Mouse (Mus musculus): ENCODE results near the gene Uvrag. TPM values are rescaled to one million over a fixed set of nuclear protein-coding genes. Genes with fewer than 3 reads are reported as not detected.

Uvrag gene
- polyA plus RNA-seq, 1 experiment from 2014 or later = 25.1 TPM

DNA sequence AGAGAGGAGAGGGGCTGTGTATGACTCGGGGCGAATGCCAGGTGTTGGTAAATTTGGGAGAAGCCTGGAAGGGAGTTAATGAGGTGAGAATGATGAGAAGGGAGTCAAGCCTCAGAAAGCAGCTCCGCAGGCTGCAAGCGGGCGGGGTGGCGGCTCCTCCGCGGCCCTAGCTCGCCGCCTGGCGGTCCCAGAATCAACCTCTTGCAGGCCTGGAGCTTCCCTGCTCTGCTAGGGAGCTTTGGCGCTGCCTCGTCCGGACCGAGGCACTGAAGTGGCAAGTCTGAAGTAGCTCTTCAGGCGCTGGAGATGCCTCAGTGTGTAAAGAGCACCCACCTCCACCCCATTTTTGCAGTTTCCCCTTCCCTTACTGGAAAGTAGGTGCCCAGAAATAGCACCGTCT lies 303.0 kb downstream of the Uvrag start:
- no peaks in the 10 kb centered on the region for H3K9me3 ChIP-seq (ENCODE audit: low read depth, low read length)
- peak; percentile 97 for DNase-seq
- 0% methylated on average over 17 of the region's 17 CpGs for WGBS
- H3K4me2 ChIP-seq = peak overlapping the region; percentile 96
- peak; percentile 75 for ATAC-seq (ENCODE audit: insufficient read depth)
- peak overlapping the region; percentile 41 for H3K9ac ChIP-seq
- peaks cover 13% of the 10 kb centered on the region for H3K4me1 ChIP-seq (ENCODE audit: insufficient read depth)
- H3K27me3 ChIP-seq (ENCODE audit: insufficient read depth, low read length) = peaks cover 41% of the 10 kb centered on the region
- no peak overlapping the region; the same call in 1 of the 2 replicates for H3K27ac ChIP-seq (ENCODE audit: low read depth)
- TF ChIP-seq CTCF (IDR thresholded peaks at IDR 0.05; ENCODE audit: low read depth) = peak; percentile 92
- peaks cover 12% of the 10 kb centered on the region; the same call in 1 of the 2 replicates for H3K36me3 ChIP-seq (ENCODE audit: insufficient read depth)
- H3K4me3 ChIP-seq (ENCODE audit: low read depth, low read length) = peak overlapping the region; percentile 65

DNA sequence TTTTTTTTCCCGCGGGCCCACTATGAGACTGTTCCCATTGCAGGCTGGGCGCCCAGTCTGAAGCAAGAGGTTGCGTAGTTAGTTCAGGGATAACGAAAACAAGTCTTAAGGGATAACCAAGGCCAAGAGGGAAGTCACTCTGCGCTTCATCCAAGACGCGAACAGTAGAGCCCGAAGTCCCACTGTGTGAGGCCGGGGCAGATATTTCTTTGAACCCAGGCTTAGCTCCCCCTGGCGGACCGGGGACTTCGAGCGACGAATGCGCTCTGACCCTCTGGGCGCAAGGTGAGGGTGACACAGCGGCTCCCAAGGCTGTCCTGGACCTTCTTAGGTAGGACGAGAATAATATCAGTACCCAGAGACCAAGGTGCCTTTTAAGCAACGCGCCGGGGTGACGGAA lies 304.3 kb downstream of the Uvrag start:
- under 1% methylated on average over 23 of the region's 23 CpGs for WGBS
- peaks cover 5% of the 10 kb centered on the region for H3K4me1 ChIP-seq (ENCODE audit: insufficient read depth)
- peaks cover 12% of the 10 kb centered on the region; the same call in 1 of the 2 replicates for H3K36me3 ChIP-seq (ENCODE audit: insufficient read depth)
- no peaks in the 10 kb centered on the region for H3K9me3 ChIP-seq (ENCODE audit: low read depth, low read length)
- peak overlapping the region; percentile 72 for H3K9ac ChIP-seq
- peaks cover 47% of the 10 kb centered on the region for H3K27me3 ChIP-seq (ENCODE audit: insufficient read depth, low read length)
- H3K27ac ChIP-seq (ENCODE audit: low read depth) = peak overlapping the region; percentile 32; the same call in 1 of the 2 replicates
- peak overlapping the region; percentile 96 for H3K4me2 ChIP-seq
- ATAC-seq (ENCODE audit: insufficient read depth) = no peak
- H3K4me3 ChIP-seq (ENCODE audit: low read depth, low read length) = peak overlapping the region; percentile 65
- peak; percentile 82 for TF ChIP-seq CTCF (IDR thresholded peaks at IDR 0.05; ENCODE audit: low read depth)
- DNase-seq = peak; percentile 87

DNA sequence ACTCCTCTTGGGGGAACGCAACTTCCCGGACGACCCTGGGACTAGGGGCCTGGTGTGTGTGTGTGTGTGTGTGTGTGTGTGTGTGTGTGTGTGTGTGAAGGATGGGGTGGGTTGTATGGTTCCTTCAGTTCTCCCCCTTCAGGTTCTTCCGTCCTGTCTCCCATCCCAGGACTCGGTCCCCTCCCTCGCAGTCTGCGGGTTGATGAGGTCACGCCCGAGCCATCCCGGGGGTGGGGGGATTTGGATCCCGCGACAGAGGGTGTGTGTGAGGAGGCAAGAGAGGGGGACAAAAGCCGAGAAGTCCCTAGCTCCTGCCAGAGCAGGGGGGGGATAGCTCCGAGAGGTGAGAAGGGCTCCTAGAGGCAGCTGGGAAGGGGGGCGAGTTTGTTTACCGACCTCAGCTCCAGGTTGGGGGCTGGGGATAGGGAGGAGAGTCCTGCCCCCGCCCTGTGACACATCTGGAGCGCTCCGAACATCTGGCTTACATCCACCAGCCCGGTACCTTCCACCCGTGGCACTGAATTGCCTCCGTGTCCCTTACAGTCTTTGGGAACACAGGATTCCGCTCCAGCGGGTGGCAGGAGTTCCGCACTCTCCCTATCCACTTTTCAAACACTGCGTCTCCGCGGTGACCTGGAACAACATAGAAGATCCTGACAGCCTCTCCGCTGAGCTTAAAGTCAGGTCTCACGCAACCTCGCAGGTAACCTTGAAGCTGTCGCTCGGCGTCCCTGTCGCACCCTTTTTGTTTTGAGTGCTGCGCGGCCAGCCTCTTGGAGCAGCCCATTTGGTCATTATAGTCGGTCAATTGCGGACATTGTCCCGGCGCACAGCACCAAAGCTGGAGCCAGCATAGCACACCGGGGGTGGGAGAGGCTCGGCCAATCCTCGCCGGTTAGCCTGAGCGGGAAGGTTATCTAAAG lies 305.2 kb downstream of the Uvrag start:
- Histone ChIP-seq H3K9ac (peak overlapping the region; percentile 72), H3K36me3 (ENCODE audit: insufficient read depth) (peaks cover 10% of the 10 kb centered on the region; the same call in 1 of the 2 replicates), H3K4me1 (ENCODE audit: insufficient read depth) (peaks cover 3% of the 10 kb centered on the region), H3K9me3 (ENCODE audit: low read depth, low read length) (no peaks in the 10 kb centered on the region), H3K27me3 (ENCODE audit: insufficient read depth, low read length) (peaks cover 42% of the 10 kb centered on the region), H3K4me2 (peak overlapping the region; percentile 96), H3K4me3 (ENCODE audit: low read depth, low read length) (peak overlapping the region; percentile 65), H3K27ac (ENCODE audit: low read depth) (peak overlapping the region; percentile 30; the same call in 1 of the 2 replicates)
- DNase-seq (peak; percentile 46), ATAC-seq (ENCODE audit: insufficient read depth) (no peak)
- under 1% methylated on average over 46 of the region's 46 CpGs for WGBS
- no peak for TF ChIP-seq CTCF (IDR thresholded peaks at IDR 0.05; ENCODE audit: low read depth)

Other genes starting within 250 kb of the Uvrag start
- 17.0 and 25.2 TPM in 2 replicates for gene Dgat2, start 41.6 kb upstream of the Uvrag start, polyA plus RNA-seq (2014; fragmentation: Nextera tagmentation; extraction: Ambion mirVana)
- gene Mogat2, start 97.5 kb upstream of the Uvrag start, polyA plus RNA-seq (2014; fragmentation: Nextera tagmentation; extraction: Ambion mirVana) = 1.4 and 1.6 TPM in 2 replicates
- gene Map6, start 126.3 kb upstream of the Uvrag start, polyA plus RNA-seq (2014; fragmentation: Nextera tagmentation; extraction: Ambion mirVana) = 1.2 and 2.0 TPM in 2 replicates
- gene Serpinh1, start 212.1 kb upstream of the Uvrag start, polyA plus RNA-seq (2014; fragmentation: Nextera tagmentation; extraction: Ambion mirVana) = 663 and 691 TPM in 2 replicates
- gene Gdpd5, start 240.3 kb upstream of the Uvrag start, polyA plus RNA-seq (2014; fragmentation: Nextera tagmentation; extraction: Ambion mirVana) = 20.2 and 21.8 TPM in 2 replicates